Mouse (Mus musculus) liver, adult (tissue): ENCODE measurements around the gene Sgk2.

Experiments
- GATA4 ChIP-seq: IDR thresholded peaks from 2 replicates; pipeline ENCODE4 v1.6.1; 2014; ENCODE audit warnings: mild to moderate bottlenecking, low read length; ENCODE audit not compliant: insufficient replicate concordance

The Sgk2 gene

DNA sequence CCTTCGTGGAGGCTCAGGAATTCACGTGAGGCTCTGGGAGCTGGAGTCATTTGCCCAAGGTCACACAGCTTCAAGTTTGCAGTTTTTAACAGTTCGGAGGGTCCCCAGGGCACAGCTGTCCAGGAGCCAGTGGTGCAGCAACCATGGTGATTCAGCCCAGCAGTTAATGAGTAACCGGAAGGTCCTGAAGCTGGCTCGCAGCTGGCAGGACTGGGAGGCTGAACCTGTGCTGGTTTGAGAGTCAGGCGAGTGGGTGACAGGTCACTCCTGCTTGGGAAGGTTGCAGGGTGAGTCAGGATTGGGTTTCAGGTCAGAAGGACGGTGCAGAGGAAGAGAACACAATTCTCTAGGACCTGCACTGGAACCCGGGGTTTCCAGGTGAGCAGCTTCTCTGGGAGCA lies at the start of gene Sgk2:
Gene Sgk2, plus strand, starts transcription at position 113 of the 400 bp plus-strand sequence.
- TF ChIP-seq GATA4, result no peak

GRCm38 (mm10) chr2:162939562-162939961 lies 47.6 kb upstream of the Sgk2 start:
- no peak for TF ChIP-seq GATA4

GRCm38 (mm10) chr2:162943148-162943846 lies 43.8 kb upstream of the Sgk2 start, which contains the start of gene L3mbtl1:
L3mbtl1 (plus strand) TSS chr2:162943472.
- TF ChIP-seq GATA4, result no peak

- TF ChIP-seq GATA4, result no peak
Observed at GRCm38 (mm10) chr2:162943931-162944330, 43.2 kb upstream of the Sgk2 start.

DNA sequence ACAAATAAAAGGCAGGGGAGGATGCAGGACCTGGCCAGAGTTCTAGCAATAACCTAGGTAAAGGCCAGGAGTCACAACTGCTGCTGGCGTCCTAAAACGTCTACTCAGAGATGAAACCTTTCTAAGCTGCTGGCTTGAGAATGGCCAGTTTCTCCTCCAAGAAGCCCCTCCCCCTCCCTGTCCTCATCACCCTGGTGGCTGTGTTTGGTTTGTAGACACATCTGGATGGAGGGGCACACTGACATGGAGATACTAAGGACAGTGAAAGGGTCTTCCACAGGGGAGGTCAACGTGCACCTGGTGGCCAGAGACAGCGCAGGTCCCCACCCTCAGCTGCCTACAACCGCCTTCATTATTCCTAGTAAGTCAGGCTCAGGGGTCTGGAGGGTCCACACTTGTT lies 40.2 kb upstream of the Sgk2 start:
- TF ChIP-seq GATA4, result no peak

DNA sequence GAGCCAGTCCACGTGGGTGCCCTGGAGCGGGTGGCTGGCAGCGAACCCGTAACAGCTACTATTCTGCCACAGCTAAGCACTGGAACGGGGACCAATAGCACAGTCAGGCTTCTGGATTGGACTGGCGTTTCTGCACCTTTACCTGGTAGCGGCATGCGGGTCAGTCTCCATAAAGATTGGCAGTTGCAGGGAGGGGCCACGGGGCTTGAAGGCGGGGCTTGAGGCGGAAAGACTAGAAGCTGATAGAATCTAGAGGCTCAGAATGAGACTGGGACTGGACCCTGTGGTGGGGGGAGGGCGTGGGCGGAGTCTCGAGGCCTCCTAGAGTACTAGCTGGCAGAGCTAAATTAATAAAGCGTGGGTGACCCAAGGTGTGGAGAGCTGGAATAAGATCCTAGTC lies 39.4 kb upstream of the Sgk2 start:
- no peak for TF ChIP-seq GATA4

DNA sequence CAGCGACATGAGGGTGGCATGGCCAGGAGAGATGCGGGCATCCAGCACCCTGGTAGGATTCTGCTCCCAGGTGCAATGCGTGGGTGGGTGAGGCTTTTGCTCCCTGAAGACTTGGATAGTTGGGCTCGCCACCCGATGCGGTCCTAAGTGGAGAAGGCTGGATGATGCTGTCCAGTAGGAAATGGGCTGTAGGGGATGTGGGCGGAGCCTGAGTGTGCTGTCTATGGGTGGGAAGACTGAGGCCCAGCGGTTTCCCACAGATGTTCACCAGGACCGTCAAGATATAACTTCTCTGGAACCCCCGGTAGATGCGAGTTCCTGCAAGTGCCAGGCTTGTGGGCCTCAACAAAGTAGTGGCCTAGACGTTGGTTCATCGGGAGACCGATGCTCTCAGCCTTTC lies 38.9 kb upstream of the Sgk2 start:
- no peak for TF ChIP-seq GATA4

- no peak for TF ChIP-seq GATA4
Observed at GRCm38 (mm10) chr2:162950776-162951175, 36.4 kb upstream of the Sgk2 start.

DNA sequence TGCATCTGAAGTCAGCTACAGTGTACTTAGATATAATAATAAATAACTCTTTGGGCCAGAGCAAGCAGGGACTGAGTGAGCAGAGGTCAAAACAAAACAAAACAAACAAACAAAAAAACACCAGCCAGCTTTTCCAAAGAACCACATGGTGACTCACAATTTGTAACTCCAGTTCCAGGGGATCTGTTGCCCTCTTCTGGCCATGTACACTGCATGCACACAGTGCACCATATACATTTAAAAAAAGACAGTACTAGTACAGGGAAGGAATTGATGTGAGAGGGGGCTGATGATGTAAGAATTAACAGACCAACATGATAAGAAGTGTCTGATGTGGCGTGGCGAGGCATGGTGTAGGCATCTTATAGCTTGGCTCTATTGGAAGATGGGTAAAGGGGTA lies 30.3 kb upstream of the Sgk2 start:
- TF ChIP-seq GATA4, result no peak

DNA sequence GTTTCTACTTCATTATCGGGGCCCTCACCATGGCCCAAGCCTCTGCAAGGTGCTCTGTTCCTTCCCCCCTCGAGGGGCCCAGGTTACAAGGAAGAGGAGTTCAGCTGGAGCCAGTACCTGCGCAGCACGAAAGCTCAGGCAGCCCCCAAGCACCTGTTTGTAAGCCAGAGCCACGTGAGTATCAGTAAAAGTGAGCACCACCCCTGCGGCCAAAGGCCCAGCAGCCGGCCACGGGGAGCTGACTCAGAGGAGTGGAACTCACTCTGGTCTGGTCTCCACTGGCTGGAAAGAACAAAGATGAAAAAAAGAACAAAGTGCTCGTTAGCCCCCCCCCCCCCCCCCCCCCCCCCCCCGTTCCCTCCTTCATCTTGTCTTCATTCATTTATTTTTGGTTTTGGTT lies 25.8 kb upstream of the Sgk2 start:
- TF ChIP-seq GATA4, result no peak

GRCm38 (mm10) chr2:162966734-162967133 lies 20.4 kb upstream of the Sgk2 start:
- no peak for TF ChIP-seq GATA4

DNA sequence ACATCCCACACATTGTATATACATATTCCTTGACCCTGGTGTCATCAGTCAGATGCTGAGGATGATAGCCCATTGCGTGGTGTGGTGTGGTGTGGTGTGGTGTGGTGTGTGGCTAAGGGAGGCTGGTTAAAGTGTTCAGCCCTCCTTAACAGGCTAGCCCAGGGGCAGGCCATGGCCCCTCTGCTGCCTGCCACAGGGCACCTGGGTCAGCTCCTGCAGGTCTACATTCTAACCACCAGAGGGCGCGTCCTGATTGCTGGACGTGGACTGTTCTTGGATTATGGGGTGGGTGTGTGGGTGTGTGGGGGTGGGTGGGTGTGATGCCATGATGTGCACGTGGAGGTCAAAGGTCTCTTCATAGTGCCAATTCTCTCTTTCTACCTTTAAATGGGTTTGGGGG lies 18.8 kb upstream of the Sgk2 start:
- TF ChIP-seq GATA4, result no peak

- no peak for TF ChIP-seq GATA4
Observed at GRCm38 (mm10) chr2:162969101-162969500, 18.0 kb upstream of the Sgk2 start.

DNA sequence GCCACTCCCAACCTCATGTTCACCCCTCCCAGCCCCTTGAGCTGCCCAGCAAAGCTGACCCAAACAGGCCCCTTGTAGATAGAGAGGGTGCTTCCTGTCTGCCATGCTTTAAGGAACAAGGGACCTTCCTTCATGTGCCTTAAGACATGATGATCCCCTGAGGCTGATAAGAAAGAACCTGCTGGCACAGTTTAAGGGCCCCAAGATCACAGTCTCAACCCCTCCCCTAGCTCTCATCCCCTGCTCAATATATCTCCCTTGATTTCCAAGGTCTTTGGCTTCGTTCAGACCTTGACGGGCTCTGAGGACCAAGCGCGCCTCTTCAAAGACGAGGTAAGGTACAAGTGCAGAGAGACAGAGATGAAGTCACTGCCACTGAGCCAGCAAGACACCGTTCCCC lies 16.2 kb upstream of the Sgk2 start:
- no peak for TF ChIP-seq GATA4

- peak; percentile 10; the same call in 1 of the 2 replicates for TF ChIP-seq GATA4
Observed at GRCm38 (mm10) chr2:162972752-162973151, 14.4 kb upstream of the Sgk2 start.

DNA sequence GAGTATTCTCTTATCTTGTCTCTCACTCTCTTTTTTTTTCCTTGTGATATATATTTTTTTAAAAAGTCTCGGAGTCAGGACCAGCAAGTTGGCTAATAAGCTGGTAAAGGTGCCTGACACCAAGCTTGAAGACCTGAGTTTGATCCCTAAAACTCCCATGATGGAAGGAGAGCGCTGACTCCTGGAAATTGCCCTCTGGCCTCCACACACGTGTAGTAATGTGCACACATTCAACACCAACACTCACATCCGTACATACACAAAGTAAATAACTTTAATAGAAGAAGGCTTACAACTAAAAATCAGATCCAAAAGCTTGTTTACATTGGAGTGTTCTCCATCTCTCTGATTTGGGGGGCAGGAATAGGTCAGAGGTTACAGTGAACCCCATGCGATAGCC lies 13.9 kb upstream of the Sgk2 start:
- no peak for TF ChIP-seq GATA4

- TF ChIP-seq GATA4, result 0 out of 2 replicates have a peak, but pooled peaks have one; percentile 25
Observed at GRCm38 (mm10) chr2:162973637-162974036, 13.5 kb upstream of the Sgk2 start.
